Mouse (Mus musculus): ENCODE data around the gene Parp3. TPM values are rescaled to one million over a fixed set of nuclear protein-coding genes. Genes with fewer than 3 reads are reported as not detected.

Gene Parp3
- polyA plus RNA-seq, 1 experiment from 2014 or later, result 0.81 TPM

DNA sequence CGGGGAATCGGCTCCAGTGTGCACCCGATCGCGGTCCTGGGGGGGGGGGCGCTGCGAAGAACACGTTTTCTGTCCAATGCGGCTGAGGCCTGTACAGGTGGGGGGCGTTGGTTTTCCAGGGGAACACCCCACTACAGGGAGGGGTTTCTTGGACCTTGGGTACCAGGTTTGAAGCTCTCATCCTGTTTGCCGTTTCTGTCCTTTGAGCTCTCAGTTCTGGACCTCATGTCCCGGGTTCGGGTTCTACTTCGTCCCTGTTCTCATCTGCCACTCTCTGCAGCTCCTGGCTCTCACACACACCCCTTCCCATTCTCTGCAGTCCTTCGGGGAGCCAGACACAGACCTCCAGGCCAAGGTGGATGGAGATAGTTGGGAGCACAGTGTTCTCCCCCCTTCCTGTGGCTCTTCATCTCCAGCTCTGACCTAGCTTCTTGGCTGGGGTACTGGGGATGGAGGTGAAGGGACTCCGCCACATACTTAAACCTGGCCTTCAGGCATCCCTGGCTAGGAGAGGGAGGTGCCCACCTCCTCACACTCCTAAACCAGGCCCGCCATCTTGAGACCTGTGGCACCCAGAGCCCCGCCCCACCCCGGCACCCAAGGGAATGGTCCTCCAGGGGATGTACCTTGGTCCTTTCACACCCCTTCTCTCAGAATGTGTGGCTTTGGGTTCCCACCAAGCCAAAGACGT is 22.5 kb downstream of the Parp3 start:
- H3K27ac ChIP-seq, result peak overlapping the region; percentile 97
- H3K36me3 ChIP-seq, result no peaks in the 10 kb centered on the region
- H3K27me3 ChIP-seq, result peaks cover 4% of the 10 kb centered on the region; the same call in 1 of the 2 replicates
- under 1% methylated on average over 13 of the region's 20 CpGs for WGBS
- peak overlapping the region; percentile 96 for H3K9ac ChIP-seq (replicated peaks)
- peaks cover 76% of the 10 kb centered on the region for H3K4me1 ChIP-seq (replicated peaks)
- ATAC-seq, result peak; percentile 3; the same call in 1 of the 2 replicates
- peak overlapping the region; percentile 98 for H3K4me2 ChIP-seq (replicated peaks)
- peak overlapping the region; percentile 86 for H3K4me3 ChIP-seq (replicated peaks)
- no peaks in the 10 kb centered on the region for H3K9me3 ChIP-seq

DNA sequence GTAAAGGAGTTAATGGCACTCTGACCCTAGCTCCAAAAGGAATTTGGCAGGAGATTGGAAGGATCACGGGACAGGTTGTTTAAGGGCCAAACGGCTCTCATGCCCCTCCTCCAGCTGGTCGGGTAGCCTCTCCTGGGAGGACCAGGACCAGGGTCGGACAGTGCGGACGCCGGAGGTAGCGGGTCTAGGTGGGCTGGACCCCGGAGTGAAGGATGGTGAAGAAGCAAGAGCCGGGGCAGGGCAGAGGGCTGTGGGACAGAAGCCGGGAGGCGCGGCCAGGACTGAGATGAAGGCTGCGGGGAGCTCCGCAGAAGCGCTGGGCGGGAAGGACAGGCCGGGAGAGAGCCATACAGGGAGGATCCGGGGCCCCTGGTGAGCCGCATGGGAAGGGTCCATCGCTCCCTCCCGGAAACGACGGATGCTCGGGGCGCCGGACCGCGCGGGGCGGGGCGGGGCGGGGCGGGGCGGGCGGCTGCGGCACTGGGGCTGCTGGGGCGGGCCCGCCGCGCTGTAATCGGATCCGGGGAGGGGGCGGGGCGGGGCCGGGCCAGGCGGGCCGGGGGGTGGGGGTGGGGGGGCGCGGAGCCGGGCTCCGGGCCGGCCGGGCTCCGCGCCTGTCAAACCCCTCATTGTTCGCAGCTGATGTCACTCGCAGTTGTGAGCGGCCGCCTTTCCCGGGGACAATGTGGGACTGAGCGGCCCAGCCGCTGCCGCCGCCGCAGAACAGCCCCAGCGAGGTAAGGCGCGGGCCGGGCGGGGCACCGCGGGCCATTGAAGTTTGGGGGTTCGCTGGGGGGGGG is 23.3 kb downstream of the Parp3 start, which contains the start of gene Pcbp4:
TSS of gene Pcbp4 (plus strand) at position 21 of the 800 bp plus-strand sequence.
- ATAC-seq, result peak; percentile 76
- WGBS, result 0% methylated on average over 47 of the region's 74 CpGs
- Histone ChIP-seq H3K9me3 (no peaks in the 10 kb centered on the region), H3K27ac (peak within 1 kb of the TSS; percentile 97), H3K4me2 (replicated peaks) (peak within 1 kb of the TSS; percentile 98), H3K4me1 (replicated peaks) (peaks cover 76% of the 10 kb centered on the region), H3K36me3 (no peaks in the 10 kb centered on the region), H3K9ac (replicated peaks) (peak within 1 kb of the TSS; percentile 96), H3K27me3 (peaks cover 4% of the 10 kb centered on the region; the same call in 1 of the 2 replicates), H3K4me3 (replicated peaks) (peak within 1 kb of the TSS; percentile 86)

DNA sequence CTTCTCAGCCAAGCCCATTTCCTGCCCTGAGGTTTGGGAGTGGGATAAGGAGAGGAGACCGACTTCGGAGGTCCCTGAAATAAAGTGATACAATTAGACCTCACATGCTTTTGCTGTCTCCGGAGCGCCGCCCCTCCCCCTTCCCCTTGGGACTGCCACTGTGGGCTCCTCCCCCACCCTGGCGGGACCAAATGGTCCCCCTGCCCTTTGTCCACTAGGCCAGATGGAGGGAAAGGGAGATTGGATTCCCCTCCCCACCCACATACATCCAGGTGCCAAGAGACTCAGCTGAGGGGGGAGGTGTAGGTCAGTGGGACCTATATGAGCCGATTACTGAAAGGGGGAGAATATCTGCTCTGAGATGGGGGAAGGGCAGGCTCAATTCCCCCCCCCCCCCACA is 23.9 kb downstream of the Parp3 start:
- H3K4me1 ChIP-seq (replicated peaks), result peaks cover 76% of the 10 kb centered on the region
- ATAC-seq, result no peak; the same call in 1 of the 2 replicates
- H3K9me3 ChIP-seq, result no peaks in the 10 kb centered on the region
- peak overlapping the region; percentile 86 for H3K4me3 ChIP-seq (replicated peaks)
- H3K27me3 ChIP-seq, result peaks cover 4% of the 10 kb centered on the region; the same call in 1 of the 2 replicates
- peak overlapping the region; percentile 98 for H3K4me2 ChIP-seq (replicated peaks)
- H3K36me3 ChIP-seq, result no peaks in the 10 kb centered on the region
- peak overlapping the region; percentile 96 for H3K9ac ChIP-seq (replicated peaks)
- under 1% methylated on average over 7 of the region's 7 CpGs for WGBS
- peak overlapping the region; percentile 97 for H3K27ac ChIP-seq

DNA sequence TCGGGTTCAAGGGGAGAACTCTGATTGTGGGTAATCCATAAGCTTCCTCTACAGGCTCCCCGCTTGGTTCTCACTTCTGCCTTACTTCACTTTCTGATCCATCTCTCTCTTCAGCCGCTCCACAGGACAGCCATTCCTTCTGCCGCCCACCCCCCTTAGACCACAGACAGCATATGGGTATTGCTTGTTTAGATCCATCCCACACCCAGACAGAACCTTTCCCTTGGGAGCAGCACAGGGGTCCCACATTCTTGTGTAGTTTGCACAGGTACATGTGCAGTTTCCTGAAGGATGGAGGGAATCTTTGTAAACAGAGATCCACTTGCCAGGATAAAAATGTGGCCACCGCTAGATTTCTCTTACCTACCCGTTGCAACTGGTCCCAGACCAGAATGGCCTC is 24.4 kb downstream of the Parp3 start:
- H3K4me2 ChIP-seq (replicated peaks), result peak overlapping the region; percentile 98
- H3K36me3 ChIP-seq, result no peaks in the 10 kb centered on the region
- H3K27me3 ChIP-seq, result peaks cover 4% of the 10 kb centered on the region; the same call in 1 of the 2 replicates
- no peak for ATAC-seq
- peak overlapping the region; percentile 97 for H3K27ac ChIP-seq
- 17% methylated on average over 6 of the region's 6 CpGs for WGBS
- no peaks in the 10 kb centered on the region for H3K9me3 ChIP-seq
- H3K4me1 ChIP-seq (replicated peaks), result peaks cover 75% of the 10 kb centered on the region
- H3K9ac ChIP-seq (replicated peaks), result peak overlapping the region; percentile 96
- H3K4me3 ChIP-seq (replicated peaks), result peak overlapping the region; percentile 86

DNA sequence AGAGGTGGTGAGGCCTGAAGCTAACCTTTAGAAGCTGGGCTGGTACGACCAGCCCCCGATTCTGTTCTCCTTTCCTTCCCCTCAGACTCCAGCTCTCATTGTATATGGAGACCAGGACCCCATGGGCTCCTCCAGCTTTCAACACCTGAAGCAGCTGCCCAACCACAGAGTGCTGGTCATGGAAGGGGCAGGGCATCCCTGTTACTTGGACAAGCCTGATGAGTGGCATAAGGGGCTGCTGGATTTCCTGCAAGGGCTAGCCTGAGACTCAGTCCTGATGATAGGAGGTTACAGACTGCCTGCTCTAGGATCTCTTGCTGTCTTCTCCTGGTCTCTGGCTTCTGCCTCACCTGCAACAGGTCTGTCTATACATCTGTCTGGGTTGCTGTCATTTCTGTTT is 24.9 kb downstream of the Parp3 start:
- no peak overlapping the region for H3K9ac ChIP-seq (replicated peaks)
- 61% methylated on average over 2 of the region's 2 CpGs for WGBS
- H3K27me3 ChIP-seq, result peaks cover 4% of the 10 kb centered on the region; the same call in 1 of the 2 replicates
- H3K4me1 ChIP-seq (replicated peaks), result peaks cover 75% of the 10 kb centered on the region
- peak overlapping the region; percentile 86; the same call in 1 of the 2 replicates for H3K4me3 ChIP-seq (replicated peaks)
- no peaks in the 10 kb centered on the region for H3K36me3 ChIP-seq
- H3K4me2 ChIP-seq (replicated peaks), result no peak overlapping the region; the same call in 1 of the 2 replicates
- H3K9me3 ChIP-seq, result no peaks in the 10 kb centered on the region
- no peak overlapping the region for H3K27ac ChIP-seq
- ATAC-seq, result no peak

DNA sequence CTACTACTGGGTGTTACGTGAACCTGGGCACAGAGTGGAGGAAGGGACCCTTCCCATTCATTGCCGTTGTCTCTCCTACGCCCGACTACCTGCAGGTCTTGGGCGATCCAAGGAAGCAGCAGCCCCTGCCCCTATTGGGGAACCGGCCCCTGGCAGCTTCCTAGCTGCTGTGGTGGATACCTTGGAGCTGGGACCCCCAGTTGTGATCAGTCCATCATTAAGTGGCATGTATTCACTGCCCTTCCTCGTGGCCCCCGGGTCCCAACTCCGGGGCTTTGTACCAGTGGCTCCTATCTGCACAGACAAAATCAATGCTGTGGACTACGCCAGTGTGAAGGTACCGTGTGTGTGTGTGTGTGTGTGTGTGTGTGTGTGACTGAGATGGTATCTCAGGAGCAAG is 25.5 kb downstream of the Parp3 start:
- ATAC-seq, result no peak
- Histone ChIP-seq H3K9ac (replicated peaks) (no peak overlapping the region), H3K27ac (no peak overlapping the region), H3K27me3 (peaks cover 4% of the 10 kb centered on the region; the same call in 1 of the 2 replicates), H3K4me1 (replicated peaks) (peaks cover 75% of the 10 kb centered on the region), H3K9me3 (no peaks in the 10 kb centered on the region), H3K4me3 (replicated peaks) (no peak overlapping the region), H3K36me3 (no peaks in the 10 kb centered on the region), H3K4me2 (replicated peaks) (no peak overlapping the region)
- 81% methylated on average over 11 of the region's 11 CpGs for WGBS

DNA sequence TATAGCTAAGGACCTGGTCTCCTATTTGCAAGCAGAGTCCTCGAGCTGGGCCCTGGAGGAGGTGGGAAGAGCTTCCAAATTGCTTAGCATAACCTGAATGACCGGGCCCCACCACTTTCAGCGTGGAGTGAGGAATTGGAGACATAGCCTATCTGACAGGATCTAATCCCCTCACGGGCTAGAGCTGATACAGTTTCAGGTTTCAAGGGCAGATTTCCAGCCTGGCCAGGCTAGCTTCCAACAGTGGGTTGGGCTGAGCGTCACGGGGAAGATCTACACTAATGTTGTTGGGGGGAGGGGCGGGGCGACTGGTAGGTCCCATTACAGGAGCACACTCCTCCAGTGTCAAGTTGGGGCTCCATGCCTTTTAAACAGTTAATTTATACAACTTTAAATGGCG is 26.1 kb downstream of the Parp3 start:
- Histone ChIP-seq H3K4me2 (replicated peaks) (no peak overlapping the region), H3K27ac (no peak overlapping the region), H3K9me3 (no peaks in the 10 kb centered on the region), H3K36me3 (no peaks in the 10 kb centered on the region), H3K9ac (replicated peaks) (peak overlapping the region; percentile 37; the same call in 1 of the 2 replicates), H3K27me3 (peaks cover 4% of the 10 kb centered on the region; the same call in 1 of the 2 replicates), H3K4me3 (replicated peaks) (no peak overlapping the region), H3K4me1 (replicated peaks) (peaks cover 71% of the 10 kb centered on the region)
- ATAC-seq, result no peak
- 26% methylated on average over 9 of the region's 9 CpGs for WGBS

DNA sequence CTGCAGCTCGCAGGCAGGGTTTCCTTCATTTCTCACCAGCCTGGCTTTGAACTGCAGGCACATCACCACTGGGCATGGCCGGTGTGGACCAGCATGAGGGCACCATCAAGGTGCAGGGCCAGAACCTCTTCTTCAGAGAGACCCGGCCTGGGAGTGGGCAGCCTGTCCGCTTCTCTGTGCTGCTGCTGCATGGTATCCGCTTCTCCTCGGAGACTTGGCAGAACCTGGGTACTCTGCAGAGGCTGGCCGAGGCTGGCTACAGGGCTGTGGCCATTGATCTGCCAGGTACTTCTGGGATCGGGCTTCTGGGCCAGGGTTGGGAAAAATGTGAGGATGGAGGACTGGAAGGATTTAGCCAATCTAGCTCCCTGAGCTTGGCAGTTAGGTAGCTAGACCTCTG is 26.8 kb downstream of the Parp3 start:
- no peak for ATAC-seq
- WGBS, result 92% methylated on average over 8 of the region's 8 CpGs
- Histone ChIP-seq H3K27ac (no peak overlapping the region), H3K4me1 (replicated peaks) (peaks cover 64% of the 10 kb centered on the region), H3K36me3 (no peaks in the 10 kb centered on the region), H3K27me3 (peaks cover 4% of the 10 kb centered on the region; the same call in 1 of the 2 replicates), H3K4me3 (replicated peaks) (no peak overlapping the region), H3K9me3 (no peaks in the 10 kb centered on the region), H3K9ac (replicated peaks) (no peak overlapping the region), H3K4me2 (replicated peaks) (no peak overlapping the region)

DNA sequence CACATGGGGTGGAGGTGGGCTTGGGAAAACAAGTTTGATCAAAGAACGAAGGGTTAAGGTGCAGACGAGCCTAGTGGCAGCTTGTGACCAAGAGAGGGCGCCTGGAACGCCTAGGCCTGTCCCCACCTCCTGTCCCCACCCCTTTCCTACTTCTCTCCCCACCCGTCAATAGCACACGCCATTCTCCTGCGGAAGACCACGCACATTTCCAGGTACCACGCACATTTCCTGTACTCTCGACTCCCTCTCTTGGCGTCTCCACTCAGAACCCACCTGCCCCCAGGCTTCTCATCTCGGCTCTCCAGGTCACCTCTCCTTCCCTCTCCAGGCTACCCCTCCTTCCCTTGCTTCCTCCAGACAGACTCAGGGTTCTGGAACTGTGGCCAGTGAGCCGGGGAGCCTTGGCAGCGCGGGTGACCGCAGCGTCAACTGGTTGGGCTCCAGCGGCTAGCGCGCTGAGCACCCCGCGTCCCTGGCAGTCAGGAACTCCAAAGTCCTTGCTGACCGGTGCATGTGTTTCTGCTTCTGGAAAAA is 28.2 kb downstream of the Parp3 start:
- peaks cover 60% of the 10 kb centered on the region for H3K4me1 ChIP-seq (replicated peaks)
- H3K9ac ChIP-seq (replicated peaks), result peak overlapping the region; percentile 69
- ATAC-seq, result peak; percentile 44
- H3K9me3 ChIP-seq, result no peaks in the 10 kb centered on the region
- WGBS, result under 1% methylated on average over 23 of the region's 23 CpGs
- peaks cover 4% of the 10 kb centered on the region; the same call in 1 of the 2 replicates for H3K27me3 ChIP-seq
- peak overlapping the region; percentile 40 for H3K4me3 ChIP-seq (replicated peaks)
- H3K27ac ChIP-seq, result peak overlapping the region; percentile 53; the same call in 1 of the 2 replicates
- H3K36me3 ChIP-seq, result no peaks in the 10 kb centered on the region
- peak overlapping the region; percentile 64 for H3K4me2 ChIP-seq (replicated peaks)

DNA sequence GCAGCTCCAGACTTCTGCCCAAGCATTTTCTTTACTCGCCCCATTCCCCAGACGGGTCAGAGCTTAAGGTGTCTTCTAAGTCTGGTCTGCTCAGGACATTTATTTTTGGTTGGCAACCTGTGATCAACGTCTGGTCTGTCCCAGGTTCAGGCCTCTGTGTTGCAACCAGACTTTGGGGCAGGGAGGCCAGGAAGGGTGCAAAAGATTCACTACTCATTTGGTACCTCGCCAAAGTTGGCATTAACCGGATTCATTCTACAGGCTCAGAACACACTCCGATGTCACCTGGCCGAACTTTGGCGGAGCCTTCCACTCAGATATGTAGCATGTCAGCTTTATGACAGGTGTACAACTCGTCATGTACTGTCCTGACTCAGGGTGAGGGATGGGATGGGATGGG is 28.8 kb downstream of the Parp3 start:
- peak; percentile 43 for ATAC-seq
- H3K9ac ChIP-seq (replicated peaks), result 0 out of 2 replicates have a peak overlapping the region, but pooled peaks have one; percentile 70
- H3K36me3 ChIP-seq, result no peaks in the 10 kb centered on the region
- H3K9me3 ChIP-seq, result no peaks in the 10 kb centered on the region
- peak overlapping the region; percentile 57 for H3K27ac ChIP-seq
- peak overlapping the region; percentile 54 for H3K4me3 ChIP-seq (replicated peaks)
- peaks cover 4% of the 10 kb centered on the region; the same call in 1 of the 2 replicates for H3K27me3 ChIP-seq
- 36% methylated on average over 9 of the region's 9 CpGs for WGBS
- H3K4me1 ChIP-seq (replicated peaks), result peaks cover 57% of the 10 kb centered on the region
- H3K4me2 ChIP-seq (replicated peaks), result peak overlapping the region; percentile 68

DNA sequence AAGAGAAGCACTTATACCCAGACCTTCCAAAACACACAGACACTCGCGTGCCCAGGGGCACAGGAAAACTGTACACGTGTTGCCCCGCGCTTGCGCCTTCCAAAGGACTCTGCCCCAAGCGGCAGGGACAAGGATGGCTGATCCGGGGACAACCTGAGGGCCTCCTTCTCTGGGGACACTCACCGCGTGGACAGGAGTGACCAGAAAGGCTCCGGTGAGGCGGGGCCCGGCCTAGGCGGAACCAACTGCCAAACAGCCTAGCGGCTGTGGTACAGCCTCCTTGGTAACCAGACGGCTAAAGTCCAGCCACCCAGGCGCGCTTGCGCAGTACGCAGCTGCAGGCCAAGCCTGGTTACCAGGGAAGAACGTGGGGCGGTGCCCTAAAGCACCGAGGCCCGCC is 29.4 kb downstream of the Parp3 start, which contains the start of the genes Abhd14b and Abhd14a:
TSS of gene Abhd14b (plus strand) at position 112 of the 400 bp plus-strand sequence.
TSS of gene Abhd14a (minus strand) at position 331 of the 400 bp plus-strand sequence.
- WGBS, result under 1% methylated on average over 24 of the region's 24 CpGs
- Histone ChIP-seq H3K9ac (replicated peaks) (peak within 1 kb of the TSS; percentile 70), H3K27me3 (peaks cover 4% of the 10 kb centered on the region; the same call in 1 of the 2 replicates), H3K4me3 (replicated peaks) (peak within 1 kb of the TSS; percentile 54), H3K4me2 (replicated peaks) (peak within 1 kb of the TSS; percentile 68), H3K36me3 (no peaks in the 10 kb centered on the region), H3K4me1 (replicated peaks) (peaks cover 51% of the 10 kb centered on the region), H3K27ac (peak within 1 kb of the TSS; percentile 57), H3K9me3 (no peaks in the 10 kb centered on the region)
- ATAC-seq, result peak; percentile 86

Measured in midbrain, embryonic 13.5 days (tissue).